Mouse (Mus musculus) spleen, postnatal 14 days (tissue): ENCODE data around the gene Comtd1.

Experiments used
- DNase-seq, 2 experiments: peaks; one replicate each; pipeline ENCODE4 v3.0.0; 2021 to 2022; ENCODE audit warnings: low spot score in 2 of 2

The Comtd1 gene

DNA sequence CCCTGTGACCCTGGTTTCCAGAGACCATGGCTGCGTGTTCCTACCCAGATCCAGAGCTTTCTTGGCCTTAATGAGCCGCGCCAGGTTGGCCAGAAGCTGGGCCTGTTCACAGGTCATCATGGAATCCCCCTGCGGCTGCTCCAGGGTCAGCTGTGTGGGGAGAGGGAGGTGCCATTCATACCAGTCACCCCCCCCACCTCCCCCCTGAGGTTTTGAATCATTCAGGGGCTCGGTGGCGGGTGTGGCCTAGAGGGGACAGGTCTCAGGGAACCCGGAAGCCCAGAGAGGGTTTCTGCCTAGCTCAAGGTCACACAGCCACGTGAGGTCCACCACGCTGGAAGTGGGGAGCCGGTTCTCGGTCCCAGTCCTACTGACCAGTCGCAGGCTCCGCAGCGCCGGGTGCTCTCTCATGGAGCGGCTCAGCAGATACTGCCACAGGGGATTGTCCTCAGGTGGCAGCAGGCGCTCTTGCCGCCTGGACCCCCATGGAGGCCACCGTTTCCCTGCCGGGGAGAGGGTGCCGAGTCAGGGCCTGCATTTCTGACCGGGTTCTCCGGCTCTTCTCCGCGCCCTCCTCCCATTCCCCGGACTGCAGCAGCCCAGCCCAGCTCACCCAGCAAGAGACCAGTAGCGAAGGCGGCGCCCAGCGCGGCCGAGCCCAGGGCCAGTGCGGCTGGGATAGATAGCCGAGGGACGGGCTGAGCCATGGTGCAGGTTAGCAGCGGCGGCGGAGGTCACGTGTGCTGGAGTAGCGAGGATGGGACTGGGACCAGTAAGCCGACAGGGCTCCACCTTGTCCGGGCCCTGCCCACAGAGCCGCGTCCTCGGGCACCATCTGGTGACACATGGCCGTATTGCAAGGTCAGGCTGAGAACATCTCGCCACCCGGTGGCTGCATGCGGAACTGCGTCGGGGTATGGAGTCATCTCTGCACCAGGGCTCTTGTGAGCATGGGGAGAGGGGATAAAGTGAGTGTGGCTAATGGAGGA, at the start of gene Comtd1:
Gene Comtd1, minus strand, starts transcription at position 812 of the 989 bp plus-strand sequence.
- peak; percentile 93 to 95 for DNase-seq

DNA sequence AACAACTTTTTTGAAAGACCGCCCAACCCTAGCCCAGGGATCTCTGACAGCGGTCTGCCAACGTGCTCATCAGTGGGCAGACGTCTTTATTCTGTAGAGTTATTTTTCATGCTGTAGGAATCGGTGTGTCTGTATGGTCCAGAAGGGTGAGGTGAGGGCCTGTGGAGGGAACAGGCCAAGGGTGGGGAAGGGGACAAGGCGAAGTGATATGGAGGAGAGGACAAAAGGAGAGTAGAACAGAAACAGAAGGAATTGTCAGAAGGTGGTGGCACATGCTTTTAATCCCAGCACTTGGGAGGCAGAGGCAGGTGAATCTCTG, 43.5 kb upstream of the Comtd1 start:
- DNase-seq = no peak

DNA sequence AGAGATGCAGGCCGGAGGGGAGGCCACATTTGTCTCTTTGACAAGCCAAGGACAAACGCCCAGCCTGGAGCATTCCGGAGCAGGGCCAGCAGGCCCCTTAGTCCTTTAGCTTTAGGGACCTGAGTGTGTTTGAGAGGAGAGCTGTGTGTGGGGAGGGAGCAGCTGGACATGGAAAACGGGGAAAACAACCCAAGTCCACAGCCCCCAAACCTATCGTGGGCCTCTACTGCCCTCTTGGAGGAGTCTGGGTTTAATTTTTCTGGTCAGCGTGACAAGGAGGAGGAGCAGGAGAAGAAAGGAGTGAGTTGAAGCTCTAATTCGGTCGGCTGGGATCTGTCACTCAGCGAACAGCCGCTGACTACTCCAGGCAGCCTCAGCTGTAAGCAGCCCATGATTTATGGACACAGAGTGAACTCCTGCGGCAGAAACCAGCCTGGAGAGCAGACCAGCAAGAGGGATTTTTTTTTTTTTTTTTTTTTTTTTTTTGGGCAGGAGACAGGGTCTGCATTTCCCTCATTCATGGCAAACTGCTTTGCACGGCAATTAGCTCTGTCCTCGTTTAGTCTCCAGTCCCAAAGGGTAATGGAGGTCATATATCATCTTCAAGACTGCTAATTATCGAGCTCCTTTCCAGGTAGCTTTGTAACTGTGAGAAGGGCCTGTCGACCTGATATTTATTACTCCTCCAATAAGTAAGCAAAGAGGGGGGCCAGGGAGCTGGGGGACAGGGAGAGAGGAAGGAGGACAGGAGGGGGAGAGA, 43.0 kb upstream of the Comtd1 start:
- no peak for DNase-seq

DNA sequence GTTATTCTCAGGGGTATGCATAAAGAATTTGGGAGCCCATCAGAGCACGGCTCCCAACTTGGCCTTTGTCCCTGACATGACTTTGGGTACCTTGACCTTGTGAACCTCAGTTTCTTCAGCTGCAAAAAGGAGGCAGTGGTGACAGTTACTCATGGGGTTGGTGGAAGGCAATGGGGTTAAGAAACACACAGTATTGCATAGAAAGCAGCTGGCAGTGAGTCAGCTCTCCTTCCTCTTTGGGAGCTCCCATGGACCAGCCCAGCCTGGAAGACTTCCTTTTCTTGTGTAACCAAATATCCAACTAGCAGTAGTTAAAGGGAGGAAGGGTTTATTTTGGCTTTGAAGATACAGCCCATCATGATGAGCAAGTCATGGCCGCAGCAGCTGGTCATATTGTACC, 41.7 kb upstream of the Comtd1 start:
- DNase-seq = no peak

DNA sequence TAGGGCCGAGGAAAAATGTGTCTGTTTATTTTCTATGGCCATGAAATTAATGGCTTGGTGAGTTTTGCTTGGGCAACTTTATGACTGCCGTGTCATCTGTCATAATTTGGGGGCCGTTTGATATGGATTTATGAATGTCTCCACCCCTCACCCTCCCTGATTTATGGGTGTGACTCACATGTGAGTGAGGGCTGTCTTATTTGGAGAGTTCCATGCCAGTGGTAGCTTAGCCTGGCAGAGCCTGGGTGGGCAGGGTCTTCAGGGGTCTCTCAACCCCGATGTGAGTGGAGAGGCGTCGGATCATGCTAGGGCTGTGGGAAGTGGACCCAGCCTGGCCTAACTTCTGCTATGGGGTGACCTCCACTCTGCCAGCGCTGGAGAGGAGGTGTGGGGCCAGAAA, 18.0 kb upstream of the Comtd1 start:
- no peak for DNase-seq

DNA sequence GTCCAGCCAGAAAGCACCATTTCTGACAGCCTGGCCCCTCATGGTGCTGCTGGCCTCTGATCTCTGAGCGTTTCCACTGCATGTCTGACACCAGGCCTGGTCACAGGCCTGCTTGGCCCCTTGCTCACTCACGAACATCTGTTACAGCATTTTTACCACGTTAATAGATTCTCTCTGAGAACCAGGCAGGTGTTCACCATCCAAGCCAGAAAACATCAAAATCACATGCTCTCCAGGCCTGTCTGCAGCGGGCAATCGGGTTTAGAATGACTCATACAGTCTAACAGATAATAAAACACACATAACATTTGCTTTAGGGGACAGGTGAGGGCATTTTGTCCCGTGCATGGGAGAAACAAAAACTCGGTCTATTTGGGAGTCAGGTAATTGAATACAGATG, 17.5 kb upstream of the Comtd1 start:
- no peak for DNase-seq

DNA sequence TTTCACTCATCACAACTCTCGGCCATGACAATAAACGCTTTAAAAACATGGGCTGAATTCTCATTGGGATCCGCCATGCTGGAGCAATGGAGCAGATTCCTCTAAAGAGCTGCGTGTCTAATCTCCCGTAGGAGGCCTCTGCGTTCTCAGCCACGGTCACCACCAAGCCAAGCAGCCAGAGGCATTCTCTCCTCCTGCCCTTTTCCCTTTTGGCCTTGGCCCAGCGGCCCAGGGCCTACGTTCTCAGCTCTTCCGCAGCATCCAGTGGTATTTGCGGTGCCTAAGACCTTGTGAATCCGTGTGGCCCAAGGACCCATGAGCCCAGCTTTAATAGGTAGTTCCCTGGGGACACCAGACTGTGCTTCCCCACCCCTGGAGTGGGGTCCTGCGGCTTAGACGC, 8.1 kb upstream of the Comtd1 start:
- DNase-seq = no peak

DNA sequence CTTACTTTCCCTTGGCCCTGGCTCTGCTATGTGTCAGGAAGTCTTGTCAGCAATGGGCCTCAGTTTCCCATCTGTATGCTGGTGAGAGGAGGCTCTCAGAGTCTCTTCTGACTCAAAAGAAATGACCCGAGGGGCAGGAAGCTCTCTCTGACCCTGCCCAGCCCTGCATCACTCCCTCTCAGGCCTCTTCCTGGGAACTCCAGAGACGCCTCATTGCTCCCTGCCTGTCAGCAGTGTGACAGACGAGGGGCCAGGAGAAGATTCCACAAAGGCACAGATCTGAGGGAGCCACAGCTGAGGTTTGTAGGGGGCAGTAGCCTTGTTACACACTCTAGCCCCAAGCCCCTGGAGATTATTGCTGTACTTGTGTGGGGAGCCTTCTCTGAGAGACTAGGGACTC, 7.2 kb upstream of the Comtd1 start:
- no peak for DNase-seq

DNA sequence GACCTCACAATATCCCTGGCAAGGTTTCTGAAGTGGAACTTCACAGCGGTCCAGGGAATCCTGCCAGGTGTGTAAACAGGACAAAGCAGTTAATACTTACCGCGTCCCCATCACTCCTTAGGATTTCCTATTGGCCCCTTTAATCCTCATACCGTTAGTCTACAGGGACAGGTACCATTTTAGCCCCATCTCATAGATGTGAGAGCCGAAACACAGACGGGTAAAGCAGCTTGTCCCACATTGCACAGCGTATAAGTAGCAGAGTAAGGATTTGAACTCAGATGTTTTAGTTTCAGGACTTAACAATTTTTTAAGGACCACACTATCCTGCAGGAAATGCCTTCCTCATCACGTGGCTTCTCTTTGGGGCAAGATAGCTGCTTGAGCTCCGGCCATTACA, 5.5 kb upstream of the Comtd1 start:
- DNase-seq = no peak

DNA sequence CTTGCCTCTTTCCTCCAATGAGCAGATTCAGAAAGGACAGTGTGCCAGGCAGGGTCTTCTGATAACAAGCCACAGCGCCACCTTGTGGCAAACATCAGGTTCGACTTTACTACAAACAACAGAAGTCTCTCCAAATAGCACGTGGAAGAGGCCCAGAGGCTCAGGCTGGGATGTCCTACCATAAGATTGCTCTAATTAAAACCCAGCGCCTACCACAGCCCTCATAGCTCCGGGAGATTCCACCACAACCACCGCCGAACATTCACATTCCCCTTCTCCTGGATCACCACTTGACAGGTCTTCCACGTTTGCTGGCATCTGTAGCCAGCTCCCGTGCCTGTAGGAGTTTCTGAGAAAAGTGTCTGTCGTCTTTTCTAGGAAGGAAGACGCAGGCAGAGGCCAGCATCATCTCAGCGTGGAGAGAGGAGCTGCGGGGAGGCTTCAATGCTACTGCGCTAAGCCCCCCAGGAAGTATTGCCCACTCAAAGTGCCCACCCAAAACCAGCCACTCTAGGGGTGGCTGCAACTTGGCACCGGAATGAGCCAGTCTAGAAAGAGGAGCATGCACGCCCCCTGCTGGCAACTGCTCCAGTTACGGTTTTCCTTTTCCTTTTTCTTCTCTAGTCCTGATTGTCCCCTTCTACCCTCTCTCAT, 4.8 kb upstream of the Comtd1 start:
- peak; percentile 50 to 68 for DNase-seq

DNA sequence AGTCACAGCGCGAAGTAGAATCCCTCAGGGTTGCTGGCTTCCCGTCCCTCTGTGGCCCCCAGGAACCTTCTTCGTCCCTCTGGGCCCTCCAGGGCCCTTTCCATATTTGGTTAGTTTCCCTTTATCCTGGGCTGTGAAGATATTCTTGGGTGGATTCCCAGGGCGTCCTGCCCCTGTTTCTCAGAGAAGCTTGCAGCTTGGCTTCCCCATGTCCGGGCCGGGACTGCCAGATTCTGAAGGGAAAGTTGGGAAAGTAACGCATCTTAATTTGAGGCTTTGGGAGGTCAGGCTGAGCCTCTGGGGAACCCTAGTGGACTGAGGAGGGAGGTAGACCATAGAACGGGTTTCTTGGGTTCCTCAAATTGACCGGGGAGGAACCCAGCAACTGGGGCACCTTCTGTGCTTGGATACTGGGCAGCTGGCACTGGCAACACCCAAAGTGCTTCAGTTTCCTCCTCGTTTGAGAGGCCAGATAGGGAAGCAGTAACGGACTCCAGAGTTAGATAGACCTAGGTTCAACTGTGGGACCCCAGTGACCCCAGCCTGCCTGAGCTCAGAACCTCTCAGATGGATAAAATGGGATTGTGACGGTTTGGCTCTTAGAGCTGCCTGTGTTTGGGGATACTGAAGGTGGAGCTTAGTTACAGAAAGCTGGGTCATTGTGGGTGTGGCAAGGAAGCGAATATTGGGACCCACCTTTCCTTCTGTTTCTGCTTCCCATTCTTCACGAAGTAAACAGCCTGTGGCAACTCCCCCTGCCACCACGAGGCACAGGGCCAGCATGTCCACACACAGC, 3.4 kb upstream of the Comtd1 start:
- DNase-seq = no peak

DNA sequence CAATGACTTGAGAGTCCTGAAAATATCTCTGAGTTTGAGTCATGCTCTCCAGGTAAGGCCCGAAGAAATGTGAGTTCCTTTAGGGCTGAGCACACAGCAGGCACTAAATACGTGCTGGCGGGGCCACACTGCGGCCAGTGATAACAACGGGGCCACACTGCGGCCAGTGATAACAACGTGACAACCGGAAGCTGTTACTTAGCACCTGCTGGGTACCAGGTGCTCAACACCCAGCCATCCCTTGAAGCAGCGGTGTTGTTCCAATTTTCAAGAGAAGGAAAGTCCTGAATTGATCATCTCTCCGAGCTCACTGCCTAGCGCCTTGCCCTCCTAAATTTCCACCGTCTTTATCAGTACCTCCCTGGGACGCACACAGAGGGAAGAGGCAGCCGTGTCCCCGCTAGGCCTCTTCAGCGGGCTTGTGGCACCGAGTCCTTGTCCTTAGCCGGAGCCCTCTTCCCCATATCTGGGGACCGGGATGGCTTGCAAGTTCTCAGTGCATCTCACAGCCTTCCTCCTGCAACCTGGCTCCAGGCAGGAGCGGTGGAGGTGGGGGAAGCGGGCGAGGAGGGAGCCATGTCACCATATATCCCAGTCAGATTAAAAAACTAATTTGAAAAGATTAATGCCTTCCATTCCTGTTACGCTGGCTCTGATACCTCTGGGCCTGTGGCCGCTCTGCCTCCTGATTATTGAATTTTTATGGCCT, 1.8 kb upstream of the Comtd1 start:
- DNase-seq = no peak

DNA sequence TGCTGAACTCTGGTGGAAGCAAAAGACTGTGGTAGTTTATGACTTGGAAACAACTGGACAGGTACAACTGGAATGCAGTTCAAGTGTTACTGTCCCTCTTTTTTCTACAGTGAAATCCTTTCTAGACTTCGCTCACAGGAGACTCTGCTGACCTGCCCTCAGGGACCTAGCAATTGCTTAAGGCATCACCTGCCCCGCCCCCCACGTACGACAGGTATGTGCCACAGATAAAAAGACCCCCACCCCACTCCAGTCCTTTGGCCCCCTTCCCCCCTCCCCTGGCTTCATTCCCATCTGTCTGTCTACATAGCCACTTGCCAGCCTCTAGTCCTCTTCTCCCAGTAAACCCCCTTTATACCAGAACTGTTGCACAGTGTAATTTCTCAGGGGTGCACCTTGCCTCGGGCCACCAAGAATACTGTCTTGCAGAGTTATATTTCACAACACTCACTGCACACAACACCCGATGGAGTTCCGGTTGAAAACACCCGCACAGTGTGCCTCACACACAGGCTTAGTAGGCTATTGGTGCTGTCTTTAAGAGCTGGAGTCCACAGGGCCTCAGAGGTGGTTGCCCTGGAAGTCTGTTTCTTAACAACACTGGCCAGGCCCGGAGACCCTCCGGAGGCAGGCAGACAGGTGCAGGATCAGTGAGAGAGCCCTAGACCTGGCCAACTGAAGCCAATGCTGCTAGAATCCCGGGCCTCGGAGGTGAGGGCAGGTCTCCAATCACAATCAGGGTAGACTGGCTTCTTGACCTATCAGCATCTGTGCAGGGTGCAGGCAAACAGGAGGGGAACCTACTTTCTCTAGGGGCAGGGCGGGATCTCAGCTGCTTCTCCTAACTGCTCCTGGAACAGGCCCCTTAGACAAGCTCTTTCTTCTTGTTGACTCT, 994 bp upstream of the Comtd1 start:
- no peak for DNase-seq

DNA sequence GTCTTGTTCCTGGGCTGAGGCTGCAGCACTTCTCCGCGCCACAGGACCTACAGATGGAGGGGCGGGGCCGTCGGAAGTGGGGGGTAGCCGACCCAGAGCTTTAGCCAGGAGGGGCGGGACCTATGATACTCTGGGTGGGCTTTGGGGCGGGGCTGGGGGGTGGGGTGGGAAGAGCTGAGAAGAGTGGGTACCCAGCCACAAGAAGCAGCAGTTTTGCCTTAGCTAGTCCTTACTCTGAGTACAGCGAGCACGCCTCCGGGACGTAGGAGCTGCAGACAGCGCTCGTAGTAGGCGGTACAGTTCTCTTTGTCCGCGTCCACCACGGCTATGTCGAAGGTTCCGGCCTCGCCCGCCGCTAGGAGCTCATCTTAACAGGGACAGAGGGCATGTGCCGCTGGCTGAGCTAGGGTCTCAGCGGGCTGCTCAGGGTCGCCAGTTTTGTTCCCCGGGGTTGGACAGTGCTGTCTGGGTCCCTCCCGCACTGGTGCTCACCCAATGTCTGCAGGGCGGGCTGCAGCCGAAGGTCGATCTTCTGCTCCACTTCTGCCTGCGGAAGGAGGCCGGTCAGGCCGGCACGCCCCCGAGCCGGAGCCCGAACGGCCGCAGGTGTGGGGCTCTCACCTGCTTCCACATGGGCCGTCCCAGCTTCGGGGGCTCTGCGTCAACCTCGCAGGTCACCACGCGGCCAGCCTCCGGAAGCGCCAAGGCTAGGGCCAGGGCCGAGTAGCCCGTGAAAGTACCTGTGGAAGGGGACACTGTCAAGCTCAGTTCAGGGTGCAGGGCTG, 1.2 kb downstream of the Comtd1 start:
- DNase-seq = no peak

DNA sequence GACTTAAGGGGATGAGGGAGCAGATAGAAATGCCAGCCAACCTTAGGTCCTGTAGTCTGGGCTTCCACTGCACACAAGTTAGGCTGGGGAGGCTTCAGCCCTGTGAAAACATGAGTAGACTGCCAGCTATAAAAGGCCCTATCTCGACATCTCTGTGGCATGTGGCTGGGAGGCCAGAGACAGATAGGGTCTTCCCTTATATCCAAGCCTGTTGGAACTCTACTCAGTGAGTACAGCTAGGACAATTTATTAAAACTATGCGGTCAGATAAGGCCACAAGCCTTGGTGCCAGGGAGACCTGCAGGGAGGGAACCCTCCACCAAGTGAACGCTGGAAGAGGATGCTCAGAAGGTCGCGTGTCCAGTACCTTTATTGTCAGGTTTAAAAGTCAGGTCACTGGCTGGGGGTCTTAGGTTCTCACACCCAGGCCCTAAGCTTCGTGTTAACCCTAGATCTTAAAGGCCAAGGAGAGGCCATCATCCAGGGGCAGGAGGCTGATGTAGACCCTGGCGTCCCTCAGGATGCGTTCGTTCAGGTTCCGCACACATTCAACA, 1.9 kb downstream of the Comtd1 start:
- DNase-seq = no peak

DNA sequence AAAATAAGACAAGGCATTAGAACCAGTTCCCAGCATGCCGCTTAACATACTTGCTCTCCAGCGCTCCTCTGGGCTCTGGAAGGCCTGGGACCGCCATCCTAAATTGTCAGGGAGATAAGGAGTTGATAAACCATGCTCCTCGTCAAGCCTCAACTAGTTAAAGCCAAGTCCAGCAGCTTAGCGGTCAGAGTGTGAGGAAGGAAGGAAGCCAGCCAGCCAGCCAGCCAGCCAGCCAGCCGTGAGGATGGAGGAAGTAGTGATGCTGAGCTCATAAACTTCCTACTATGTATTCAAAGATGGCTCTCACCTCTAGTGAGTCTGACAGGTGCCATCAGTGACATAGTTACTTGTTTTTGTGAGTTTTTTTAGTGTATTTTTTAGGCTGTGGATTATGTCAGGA, 5.5 kb downstream of the Comtd1 start:
- DNase-seq = no peak

DNA sequence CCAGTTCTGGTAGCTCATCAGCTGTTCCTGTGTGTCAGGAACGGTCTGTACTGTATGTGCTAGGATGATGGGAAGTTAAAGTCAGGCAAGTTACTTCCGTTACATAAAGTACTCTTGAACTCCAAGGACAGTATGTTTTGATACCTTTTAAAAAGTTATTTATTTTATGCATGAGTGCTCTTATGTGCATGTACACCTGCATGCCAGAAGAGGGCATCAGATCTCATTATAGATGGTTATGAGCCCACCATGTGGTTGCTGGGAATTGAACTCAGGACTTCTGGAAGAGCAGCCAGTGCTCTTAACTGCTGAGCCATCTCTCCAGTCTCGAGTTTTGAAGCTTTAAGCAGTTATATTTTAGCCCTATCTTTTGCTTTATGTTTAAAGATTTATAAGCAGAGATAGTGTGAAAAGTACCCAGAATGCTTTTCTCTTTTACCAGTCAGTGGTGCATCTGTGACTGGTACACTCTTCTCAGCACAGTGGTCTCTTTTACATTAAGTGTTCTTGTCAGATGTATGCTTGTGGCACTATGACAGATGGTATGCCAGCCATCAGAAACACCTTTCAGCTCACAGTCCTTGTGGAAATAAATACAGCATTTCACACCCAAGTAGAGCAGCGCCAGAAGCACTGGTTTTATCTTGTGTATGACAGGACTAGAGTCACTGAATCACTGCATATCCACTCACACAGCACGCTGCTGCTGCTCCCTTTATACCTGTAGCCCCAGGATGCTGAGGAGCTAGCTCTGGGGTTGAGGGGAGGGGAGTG, 6.8 kb downstream of the Comtd1 start:
- DNase-seq = no peak

DNA sequence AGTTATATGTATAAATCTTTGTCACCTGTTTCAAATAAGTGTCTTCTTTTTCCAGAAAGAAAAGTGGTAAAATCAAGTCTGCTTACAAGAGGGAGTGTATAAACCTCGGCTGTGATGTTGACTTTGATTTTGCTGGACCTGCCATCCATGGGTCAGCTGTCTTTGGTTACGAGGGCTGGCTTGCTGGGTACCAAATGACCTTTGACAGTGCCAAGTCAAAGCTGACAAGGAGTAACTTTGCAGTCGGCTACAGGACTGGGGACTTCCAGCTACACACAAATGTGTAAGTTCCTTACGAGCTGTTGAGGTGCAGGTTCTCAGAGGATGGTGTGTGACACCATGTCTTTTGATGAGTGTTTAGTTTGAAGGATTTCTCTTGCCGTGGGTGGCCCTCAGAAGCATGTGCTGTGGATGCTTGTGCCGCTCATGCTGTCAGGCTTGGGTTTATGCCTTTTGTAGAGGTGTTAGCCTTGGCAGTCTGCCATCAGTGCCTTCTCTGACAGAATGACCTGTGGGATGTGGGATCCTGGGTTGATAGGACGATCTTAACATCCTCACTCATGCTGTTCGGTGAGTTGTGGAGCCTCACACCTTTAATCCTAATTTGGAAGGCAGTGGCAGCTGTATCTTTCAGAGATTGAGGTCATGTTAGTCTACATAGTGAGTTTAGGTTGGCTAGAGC, 10.3 kb downstream of the Comtd1 start:
- no peak for DNase-seq
